Mouse (Mus musculus): ENCODE measurements around the gene Rhog. TPM values are rescaled to one million over a fixed set of nuclear protein-coding genes. Genes with fewer than 3 reads are reported as not detected.

Gene Rhog
- total RNA-seq, 2 experiments from 2014 or later: 13.8 to 17.4 TPM

DNA sequence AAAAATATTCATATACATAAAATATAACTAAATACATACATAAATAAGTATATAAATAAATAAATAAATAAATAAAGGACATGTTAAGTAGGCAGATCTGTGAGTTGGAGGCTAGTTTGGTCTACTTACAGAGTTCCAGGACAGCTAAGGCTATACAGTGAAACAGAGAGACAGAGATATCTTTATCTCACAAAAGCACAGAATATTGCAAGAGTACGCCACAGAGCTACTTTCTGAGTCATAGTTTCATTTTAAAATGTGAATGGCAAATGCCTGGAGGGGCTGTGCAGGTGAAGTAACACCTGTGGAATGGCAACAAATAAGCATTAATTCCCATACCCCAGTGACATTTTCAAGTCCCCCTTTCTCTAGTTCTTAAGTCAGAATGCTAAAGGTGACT, 2.2 kb downstream of the Rhog start:
- no peak for DNase-seq (ENCODE audit: low spot score)

DNA sequence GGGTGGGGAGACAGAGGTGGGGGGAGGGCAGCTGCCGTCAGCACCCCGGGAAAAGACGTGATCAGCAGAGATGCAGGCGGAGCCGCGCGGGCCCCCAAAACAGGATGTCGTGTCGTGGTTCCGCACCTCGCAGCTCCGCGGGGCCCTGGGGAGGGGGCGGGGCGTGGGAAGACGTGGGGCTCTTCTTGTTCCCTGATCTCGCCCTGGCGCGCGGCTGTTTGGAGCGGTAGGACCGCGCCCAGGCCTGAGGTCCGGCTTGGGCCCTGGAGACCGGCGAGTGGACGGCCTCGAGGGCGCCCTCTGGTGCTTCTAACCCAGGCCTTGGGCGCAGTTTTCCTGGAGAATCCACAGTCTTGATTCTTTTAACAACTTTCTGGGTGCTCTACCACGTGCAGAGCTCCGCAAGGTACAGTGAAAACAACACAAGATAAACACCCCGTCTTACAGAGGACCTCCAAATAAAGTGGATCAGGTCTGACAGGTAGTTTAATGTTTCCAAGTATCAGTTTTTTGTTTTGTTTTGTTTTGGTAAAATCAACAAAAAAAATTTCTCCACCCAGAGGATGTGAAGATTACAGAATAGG, 5.1 kb downstream of the Rhog start:
- DNase-seq (ENCODE audit: low spot score): peak; percentile 92

DNA sequence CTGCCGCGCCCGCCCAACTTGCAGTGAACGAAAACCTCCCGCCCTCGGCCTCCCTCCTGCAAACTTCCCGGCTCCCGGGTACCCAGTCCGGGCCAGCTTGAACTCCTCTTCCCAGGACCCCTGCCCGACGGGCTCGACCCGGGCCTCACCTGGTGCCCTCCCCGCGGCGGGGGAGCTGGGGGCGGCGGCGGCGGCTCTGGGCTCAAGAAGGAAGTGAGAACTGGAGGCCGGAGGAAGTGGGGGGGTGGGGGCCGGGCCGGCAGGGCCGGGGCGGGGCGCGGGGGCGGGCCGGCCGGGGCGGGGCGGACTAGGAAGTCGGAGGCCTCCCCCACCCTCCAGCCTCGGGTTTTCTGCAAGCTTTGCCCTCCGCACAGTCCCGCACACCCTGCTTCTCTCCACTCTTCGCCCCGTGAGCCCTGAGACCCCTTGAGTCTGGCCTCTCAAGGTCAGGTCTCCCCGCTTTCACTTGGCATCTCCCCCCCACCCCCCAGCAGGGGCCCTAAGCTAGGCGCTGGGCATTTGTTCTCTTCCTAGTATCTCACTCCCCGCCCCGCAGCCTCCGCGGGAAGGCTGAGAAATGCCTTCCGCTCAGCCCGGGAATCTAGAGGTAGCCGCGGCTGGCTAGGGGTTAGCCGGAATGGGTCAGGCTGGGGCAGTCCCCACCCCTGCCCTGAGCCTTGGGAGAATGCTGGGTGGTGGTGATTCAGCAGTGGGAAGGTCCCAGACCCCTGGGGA, 5.8 kb downstream of the Rhog start:
- DNase-seq (ENCODE audit: low spot score): peak; percentile 70

DNA sequence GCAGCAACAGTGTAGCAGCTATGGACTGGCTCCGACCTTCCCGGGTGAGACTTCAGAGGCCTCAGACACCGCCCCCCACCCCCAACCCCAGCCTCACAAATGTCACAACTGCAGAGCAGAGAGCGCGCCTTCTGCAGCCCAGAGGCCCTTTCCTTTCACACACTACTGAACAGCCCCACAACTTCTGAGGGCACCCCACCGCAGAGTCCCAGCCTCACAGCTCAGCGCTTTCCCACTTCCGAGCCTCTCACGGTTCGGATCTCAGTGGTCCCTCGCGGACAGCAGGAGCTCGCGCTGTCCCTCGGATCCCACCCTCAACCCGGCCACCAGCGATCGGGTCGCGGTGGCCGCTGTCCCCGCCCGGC, 6.3 kb downstream of the Rhog start:
- no peak for DNase-seq (ENCODE audit: low spot score)

DNA sequence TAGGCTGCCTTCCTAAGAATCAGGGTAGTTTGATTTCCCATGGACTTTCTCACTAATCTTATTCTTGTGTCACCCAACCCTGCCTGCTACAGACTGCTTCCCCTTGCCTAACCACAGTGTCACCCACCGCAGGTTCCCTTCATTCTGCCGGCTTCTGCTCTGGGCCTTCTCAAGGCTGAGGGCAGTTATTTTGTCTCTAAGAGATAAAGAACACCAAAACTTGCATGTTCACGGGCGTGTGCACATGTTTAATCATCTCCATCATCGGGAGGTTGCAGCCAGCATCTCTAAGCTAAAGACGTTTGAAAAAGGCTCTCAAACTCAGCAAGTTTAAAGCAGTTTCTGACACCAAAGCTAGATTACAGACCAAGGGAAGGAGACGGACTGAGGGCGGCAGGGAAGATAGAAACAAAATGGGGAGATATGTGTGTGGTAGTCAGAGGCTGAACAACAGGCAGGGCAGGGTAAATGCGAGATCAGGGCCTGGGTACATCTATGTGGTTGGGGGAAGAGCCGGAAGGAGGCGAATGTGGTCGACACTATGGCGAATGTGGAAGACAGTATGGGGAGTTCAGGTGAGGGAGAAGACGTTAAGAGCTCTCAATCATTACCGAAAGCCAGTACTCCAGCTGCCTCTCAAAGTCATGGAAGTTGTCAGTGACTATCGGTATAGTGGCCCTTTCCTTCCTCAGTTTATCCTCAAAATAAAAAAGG, 7.0 kb downstream of the Rhog start:
- DNase-seq (ENCODE audit: low spot score): no peak

DNA sequence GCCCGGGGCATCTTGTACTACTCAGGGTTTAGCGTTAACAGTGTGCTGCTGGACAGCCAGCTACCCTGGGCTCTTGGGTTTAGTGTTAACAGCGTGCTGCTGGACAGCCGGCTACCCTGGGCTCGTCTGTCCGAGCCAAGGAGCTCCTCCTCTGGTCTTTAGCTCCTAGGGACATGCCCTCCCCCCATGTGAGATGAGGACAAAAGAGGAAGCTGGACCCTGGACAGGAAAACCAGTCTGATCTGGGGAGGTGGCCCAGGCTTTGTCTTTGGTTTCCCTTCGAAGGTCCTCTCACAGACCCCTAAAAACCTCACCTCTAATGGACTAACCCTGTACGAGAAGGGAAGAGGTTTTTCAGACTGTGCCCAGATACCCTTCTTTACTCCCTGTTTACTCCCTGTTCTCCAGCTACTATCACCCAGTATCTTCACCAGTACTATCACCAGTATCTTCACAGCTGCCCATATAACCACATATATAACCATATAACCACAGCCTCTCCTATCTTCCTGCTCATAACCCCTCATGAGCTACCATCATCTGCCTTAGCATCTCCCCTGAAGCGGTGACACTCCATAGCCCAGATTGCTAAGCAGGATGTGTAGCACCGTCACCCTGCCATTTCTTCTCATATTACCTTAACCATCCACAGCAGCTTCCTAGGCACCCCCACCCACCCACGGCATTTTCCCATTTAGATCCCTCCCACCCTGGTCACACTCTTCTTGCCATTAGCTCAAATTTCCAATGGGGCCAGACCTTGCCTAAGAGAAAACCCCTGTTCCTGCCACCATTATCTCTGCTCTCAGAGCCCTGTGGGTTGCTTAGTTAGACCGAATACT, 8.7 kb downstream of the Rhog start:
- no peak for DNase-seq (ENCODE audit: low spot score)

DNA sequence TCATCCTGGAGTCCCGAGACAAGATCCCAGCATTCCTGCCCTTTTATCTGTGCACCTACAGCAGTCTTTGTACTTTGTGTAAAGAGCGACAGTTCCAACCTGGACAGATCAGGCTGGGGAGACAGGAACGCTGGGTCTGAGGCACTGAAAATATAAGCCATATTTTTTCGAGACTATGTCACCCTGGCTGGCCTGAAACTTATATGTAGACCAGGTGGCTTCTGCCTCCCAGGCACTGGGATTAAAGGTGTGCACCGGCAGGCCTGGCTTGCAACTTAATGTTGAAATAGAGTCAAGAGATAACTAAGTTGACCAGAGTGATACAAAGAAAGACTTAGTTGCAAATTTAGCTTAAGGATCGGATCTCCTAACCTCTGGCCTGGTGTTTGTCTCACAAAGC, 9.6 kb downstream of the Rhog start:
- no peak for DNase-seq (ENCODE audit: low spot score)

DNA sequence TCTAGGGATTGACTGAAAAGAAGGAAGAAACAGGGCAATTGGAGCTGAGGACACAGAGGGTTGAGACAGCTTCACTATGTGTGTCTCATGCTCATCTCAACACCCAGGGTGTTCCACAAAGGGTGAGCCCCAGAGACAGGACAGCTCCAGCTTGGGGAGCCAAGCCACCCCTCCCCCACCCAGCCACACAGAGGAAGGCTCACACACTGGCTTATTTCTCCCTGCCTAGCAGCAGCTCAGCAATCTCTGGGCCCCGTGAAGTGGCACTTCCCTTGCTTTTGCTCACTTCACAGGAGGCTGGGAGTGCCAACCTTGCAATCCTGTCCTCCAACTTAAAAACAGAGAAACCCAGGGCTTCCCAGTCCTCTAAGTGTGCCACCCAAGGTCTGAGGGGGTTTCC, 10.1 kb downstream of the Rhog start:
- DNase-seq (ENCODE audit: low spot score): peak; percentile 40

DNA sequence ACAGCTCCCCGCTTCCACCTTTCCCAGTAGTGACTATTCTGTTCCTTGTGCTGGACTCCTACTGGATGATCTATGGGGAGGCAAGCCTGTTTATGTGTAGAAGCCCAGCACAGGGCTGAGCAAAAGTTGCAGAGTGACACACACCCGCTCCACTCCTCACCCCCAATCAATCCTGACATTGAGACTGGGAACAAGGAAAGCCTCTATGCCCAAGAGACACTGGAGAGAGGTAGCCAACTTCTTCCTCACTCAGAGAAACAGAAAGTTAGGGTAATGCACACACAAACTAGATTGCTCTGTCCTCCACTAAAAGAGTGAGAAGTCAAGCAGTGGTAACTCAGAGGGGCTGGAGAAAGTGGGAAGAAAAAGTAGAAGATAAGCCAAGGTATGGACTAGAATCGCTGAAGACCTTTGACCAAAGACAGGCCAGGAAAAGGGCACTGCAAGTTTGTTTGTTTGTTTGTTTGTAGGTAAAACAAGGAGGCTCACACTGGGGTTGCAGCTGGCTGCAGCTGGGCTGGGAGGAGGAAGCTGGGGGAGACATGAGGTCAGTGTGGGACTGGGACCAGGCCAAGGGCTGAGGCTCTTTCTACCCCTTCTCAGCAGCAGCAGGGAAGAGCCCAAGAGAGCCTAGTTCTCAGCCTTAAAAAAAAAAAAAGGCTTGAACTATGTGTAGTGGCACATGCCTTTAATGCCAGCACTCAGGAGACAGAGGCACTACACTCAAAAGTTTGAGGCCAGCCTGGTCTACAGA, 10.9 kb downstream of the Rhog start:
- DNase-seq (ENCODE audit: low spot score): peak; percentile 58

DNA sequence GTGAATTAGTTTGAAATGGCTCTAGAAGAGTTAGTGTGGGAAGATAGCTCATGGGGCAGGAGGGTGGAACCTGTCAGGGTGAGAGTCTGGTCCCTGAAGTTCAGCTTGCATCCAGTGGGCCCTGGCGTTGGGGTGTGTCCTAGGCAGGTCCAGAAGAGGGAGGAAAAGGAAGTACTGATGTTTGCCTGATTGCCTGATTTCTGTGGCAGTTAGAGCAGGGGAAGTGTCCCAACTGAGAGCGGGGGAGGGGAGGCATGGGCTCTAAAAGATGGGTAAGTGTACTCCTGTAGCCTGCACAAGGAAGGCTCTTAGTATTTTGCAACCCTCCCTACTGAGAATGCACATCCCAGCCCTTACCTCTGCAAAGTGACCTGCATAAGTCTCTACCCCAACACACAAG, 12.0 kb downstream of the Rhog start:
- DNase-seq (ENCODE audit: low spot score): no peak

DNA sequence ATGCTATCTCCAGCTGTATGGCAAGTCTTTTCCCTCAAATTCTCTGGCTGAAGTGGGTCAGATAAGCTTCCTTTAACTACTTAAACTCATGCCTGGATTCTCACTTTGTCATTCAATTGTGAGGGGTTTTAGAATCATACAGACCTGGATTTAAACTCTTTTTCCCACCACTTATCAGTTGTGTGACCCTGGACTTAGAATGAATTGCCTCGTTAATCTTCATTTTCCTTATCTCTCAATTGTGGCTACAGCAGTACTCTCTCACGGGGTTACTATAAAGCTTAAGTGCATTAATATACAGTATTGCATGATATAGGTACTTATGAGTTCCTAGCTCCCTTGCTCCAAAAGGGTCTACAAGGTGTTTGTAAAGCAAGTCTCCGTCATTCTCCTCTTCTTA, 12.9 kb downstream of the Rhog start:
- no peak for DNase-seq (ENCODE audit: low spot score)

DNA sequence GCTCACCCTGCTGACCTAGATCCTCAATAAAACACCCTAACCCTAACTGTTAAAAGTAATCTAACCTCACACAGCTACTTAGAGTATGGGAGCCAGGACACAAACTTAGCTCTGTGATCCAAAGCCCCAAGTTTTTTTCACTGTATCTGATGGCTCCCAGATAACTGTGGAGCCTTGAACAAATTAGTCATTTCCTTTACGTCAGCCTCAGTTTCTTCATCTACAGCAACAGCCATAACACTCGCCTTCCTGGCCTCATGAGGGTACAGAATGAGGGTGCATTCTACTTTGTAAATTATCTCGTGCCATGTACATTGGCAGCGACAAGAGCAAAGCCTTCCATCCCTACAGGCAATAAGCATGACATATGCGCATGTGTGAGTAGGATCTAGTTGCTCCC, 13.5 kb downstream of the Rhog start:
- DNase-seq (ENCODE audit: low spot score): no peak

DNA sequence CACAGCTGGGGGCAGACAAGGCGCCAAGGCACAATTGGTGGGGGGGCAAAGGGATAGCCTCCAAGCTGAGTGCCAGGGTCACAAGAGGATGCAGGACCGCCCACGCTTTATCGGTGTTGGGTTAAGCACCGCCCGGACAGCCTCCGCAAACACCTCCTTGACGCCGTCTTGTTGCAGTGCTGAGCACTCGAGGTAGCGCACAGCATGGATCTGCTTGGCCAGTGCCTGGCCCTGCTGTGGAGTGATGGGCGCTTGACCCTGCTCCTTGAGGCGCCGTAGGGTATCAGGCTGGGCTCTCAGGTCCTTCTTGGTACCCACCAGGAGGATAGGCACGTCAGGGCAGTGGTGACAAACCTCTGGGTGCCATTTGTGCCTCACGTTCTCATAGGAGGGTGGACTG, 16.3 kb downstream of the Rhog start:
- DNase-seq (ENCODE audit: low spot score): no peak

DNA sequence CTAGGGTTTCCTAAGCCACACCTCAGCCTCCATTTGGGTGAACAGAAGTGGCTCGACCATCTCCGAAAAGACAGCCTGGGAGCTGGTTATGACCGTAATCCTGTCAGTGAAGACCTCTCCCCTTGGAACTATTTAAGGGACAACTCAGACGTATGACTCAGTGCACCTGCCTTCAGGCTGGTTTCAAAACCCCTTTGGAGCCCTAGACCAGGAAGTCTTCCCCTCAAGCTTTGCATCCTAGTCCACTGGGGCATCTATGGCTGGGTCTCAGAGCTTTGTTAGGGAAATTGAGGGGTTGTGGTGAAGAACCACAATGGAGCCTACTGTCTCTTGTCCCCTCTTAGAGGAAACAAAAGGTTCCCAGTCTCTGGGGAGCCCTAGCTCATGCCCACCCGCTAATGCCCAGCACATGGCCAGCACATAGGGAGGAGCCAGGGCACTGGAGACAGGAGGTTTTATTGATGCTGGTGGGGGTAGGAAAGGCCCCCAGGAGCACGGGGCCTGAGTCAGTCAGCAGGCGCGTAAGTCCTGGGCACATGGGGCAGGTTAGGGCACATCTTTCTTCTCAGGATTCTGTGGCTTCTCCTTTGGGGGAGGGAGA, 17.1 kb downstream of the Rhog start:
- no peak for DNase-seq (ENCODE audit: low spot score)

DNA sequence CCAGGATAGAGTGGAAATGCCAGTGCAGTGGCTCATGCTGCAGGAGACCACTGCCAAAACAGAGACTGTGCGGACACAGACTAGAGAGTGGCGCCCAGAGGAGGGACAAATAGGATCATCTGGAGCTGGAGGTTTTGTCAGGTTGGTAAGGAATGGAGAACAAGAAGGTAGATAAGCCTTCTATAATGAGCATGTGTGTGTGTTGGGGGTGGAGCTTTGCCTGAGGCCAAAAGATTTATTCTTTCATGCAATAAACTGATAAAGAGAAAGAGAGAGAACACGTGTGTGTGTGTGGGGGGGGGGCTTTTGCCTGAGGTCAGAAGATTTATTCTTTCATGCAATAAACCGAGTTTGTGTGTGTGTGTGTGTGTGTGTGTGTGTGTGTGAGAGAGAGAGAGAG, 22.8 kb downstream of the Rhog start:
- no peak for DNase-seq (ENCODE audit: low spot score)

DNA sequence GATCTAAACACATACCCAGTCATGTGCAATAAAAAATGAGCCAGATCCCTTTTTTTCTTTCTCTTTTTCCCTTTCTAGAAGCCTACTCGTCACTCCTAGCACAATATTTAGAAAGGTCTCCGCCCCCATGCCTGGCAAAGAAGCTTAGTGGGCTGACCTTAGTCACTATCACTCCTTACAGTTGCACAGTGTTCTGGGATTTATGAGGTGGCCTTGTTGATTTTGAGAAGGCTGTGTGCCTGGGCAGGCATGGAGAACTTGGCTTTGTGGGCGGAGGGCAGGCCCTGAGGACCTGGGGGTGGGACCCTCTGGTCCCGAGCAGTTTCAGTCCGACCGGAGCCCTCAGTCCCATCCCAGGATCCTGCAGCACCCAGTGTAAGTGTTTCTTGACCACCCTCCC, 26.0 kb downstream of the Rhog start:
- DNase-seq (ENCODE audit: low spot score): no peak

DNA sequence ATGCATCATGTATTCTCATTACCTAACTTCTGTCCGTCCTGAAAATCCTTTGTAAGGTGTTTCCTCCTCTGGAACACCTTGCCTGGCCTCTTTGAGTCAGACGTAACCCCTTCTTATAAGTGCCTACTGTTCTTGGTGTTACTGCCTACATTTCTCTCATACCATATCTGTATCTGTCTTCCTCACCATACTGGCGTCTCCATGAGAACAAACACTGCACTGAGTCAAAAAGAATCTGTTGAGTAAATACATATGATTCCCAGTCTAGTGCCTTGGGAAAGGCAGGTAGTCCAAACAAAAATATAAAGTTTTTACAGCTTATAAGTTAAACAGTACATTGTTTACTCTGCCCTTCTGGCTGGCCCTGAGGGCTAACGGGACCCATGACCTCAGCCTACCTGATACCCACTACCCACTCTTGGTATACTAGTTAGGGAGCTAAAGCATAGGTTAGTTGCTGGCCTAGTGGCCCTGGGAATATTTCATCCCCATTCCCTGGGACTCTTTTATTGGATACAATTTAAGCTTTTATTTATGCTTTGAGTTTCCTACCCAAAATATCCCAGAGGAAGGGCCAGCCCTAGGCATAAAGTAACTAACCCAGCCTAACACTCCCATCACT, 27.7 kb downstream of the Rhog start:
- no peak for DNase-seq (ENCODE audit: low spot score)

DNA sequence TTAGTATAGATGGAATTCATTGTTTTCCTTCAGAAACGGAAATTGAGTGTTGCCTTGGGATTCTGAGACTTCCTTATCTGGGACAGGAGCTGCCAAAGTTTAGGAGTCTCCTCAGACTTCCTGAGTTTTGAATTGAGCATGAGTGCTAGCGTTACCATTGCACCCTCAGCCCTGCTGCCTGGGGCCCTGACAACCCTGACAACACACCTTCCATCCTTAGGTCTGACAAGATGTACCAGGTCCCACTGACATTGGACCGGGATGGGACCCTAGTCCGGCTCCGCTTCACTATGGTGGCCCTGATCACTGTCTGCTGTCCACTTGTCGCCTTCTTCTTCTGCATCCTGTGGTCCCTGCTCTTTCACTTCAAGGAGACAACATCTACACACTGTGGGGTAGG, 29.8 kb downstream of the Rhog start:
- no peak for DNase-seq (ENCODE audit: low spot score)

DNA sequence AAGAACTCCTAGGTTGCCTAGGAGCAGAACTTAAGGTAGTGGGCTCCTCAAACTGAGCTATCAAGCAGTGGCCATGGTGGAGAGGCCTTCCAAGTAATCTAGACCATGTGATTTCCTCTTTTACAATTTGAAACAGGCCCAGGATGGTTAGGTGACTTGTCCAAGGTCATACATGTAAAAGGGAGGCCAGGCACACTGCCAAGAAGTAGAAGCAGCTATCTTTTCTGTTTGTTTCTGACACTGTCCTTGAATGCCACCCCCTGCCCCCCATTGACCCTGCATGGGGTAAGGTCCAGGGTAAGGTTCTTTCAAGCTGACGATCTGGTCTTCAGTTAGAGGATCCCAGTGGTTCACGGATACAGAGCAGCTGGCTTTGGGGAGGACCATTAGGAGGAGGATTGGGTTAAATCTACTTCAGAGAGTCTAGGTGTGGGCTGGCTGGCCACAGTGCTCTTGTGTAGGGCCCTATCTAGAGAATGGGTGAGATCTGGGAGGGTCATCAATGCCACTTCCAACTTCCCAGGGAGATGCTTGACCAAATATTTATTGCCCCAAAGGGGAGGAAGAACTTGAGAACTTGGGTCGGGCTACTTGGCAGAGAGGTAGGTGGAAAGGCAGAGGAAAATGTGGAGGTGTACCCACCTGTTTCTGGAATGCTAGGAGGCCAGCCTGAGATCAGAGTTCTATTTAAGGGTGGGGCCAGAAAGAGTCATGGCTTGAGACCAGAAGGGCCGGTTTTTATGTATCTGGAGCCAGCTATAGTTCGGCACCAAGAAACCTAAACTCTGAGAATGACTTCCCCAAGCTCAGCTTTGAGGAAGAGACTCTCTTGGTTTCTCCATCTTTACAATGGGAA, 31.7 kb downstream of the Rhog start:
- DNase-seq (ENCODE audit: low spot score): no peak

Data from gastrocnemius, adult 18-20 months (tissue).